Mouse (Mus musculus): ENCODE results near the gene 2010111I01Rik. TPM values are rescaled to one million over a fixed set of nuclear protein-coding genes. Genes with fewer than 3 reads are reported as not detected.
A peak's percentile ranks its signal among the peaks of the same experiment; 100 is the strongest.

The 2010111I01Rik gene
- total and polyA plus RNA-seq, 3 experiments, result 26.3 to 32.7 TPM; not detected in 1

- peaks cover 0 to 8% of the 10 kb centered on the region in 2 experiments; a peak in 2 of 4 replicates for H3K36me3 ChIP-seq (ENCODE audit: control insufficient read depth in 1 of 2, insufficient read depth in 2 of 2, low read length in 2 of 2)
- peak; percentile 61 for DNase-seq (ENCODE audit: low read depth, low spot score)
- H3K4me3 ChIP-seq (ENCODE audit: control insufficient read depth in 1 of 2, insufficient read depth in 1 of 2, low read depth in 2 of 2, low read length in 2 of 2), result peak overlapping the region; percentile 91 to 99
- H3K27me3 ChIP-seq (ENCODE audit: control insufficient read depth in 1 of 2, insufficient read depth in 2 of 2, low read length in 2 of 2), result no peaks in the 10 kb centered on the region
- peak overlapping the region; percentile 83 for H3K27ac ChIP-seq (ENCODE audit: control insufficient read depth, low read depth, low read length)
- H3K4me1 ChIP-seq (ENCODE audit: control insufficient read depth in 1 of 2, insufficient read depth in 2 of 2, low read length in 2 of 2), result peaks cover 4 to 7% of the 10 kb centered on the region in 2 experiments; a peak in 2 of 4 replicates
- TF ChIP-seq SMC3 (IDR thresholded peaks at IDR 0.05; ENCODE audit: low read depth, low read length) (no peak), USF2 (IDR thresholded peaks at IDR 0.05; ENCODE audit: borderline replicate concordance in 1 of 2, insufficient read depth in 1 of 2, low read depth in 1 of 2, low read length in 2 of 2) (no peak), MAZ (IDR thresholded peaks at IDR 0.05; ENCODE audit: low read depth, low read length) (no peak), ZMIZ1 (IDR thresholded peaks at IDR 0.05; ENCODE audit: low read depth, low read length) (no peak), GABPA (IDR thresholded peaks at IDR 0.05; ENCODE audit: low read depth, low read length) (no peak), MYB (IDR thresholded peaks at IDR 0.05; ENCODE audit: low read depth, low read length) (no peak), NRF1 (IDR thresholded peaks at IDR 0.05; ENCODE audit: insufficient read depth, low read depth, low read length, poor library complexity, severe bottlenecking) (no peak), RCOR1 (IDR thresholded peaks at IDR 0.05; ENCODE audit: low read depth, low read length) (no peak), POLR2AphosphoS2 (IDR thresholded peaks at IDR 0.05; ENCODE audit: low read length) (no peak), POLR2AphosphoS5 (IDR thresholded peaks at IDR 0.05; ENCODE audit: borderline replicate concordance, low read depth, low read length) (no peak), GATA1 (IDR thresholded peaks at IDR 0.05; ENCODE audit: low read depth, low read length) (no peak; the same call in 1 of the 2 replicates), TAL1 (IDR thresholded peaks at IDR 0.05; ENCODE audit: low read length) (no peak), EP300 (IDR thresholded peaks at IDR 0.05; ENCODE audit: low read depth in 1 of 2, low read length in 2 of 2) (no peak), SIN3A (IDR thresholded peaks at IDR 0.05; ENCODE audit: low read length) (no peak)
- peak overlapping the region; percentile 91 for H3K9ac ChIP-seq (ENCODE audit: control insufficient read depth, low read depth, low read length, poor library complexity, severe bottlenecking)
- no peaks in the 10 kb centered on the region for H3K9me3 ChIP-seq (replicated peaks; ENCODE audit: insufficient read depth, low read length)
- peaks cover 6% of the 10 kb centered on the region for H3K79me2 ChIP-seq (ENCODE audit: control insufficient read depth, insufficient read depth, low read length, poor library complexity)
Observed at GRCm38 (mm10) chr13:63240835-63241234, 276.1 kb downstream of the 2010111I01Rik start.

DNA sequence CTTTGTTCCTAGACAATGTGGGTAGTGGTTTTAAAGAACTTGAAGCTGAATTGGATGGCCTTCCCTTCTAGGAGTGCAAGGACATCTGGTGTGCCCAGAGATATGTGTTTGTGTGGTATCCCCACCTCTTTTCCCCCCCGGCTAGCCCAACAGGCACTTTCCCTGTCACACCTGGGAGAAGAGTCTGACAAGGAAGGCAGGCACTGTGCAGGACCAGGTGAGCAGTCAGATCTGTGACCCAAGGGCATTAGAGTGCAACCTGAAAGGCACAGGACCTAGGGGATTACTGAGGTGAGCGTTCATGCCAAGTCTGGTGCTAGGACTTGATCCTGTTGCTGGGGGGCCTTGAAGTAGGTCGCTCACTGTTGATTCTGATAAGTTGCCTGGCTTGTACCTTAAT is 277.0 kb downstream of the 2010111I01Rik start:
- H3K4me3 ChIP-seq (ENCODE audit: control insufficient read depth in 1 of 2, insufficient read depth in 1 of 2, low read depth in 2 of 2, low read length in 2 of 2), result no peak overlapping the region

More for the DNA sequence above, 277.0 kb downstream of the 2010111I01Rik start:
- Histone ChIP-seq H3K79me2 (ENCODE audit: control insufficient read depth, insufficient read depth, low read length, poor library complexity) (peaks cover 6% of the 10 kb centered on the region), H3K9me3 (replicated peaks; ENCODE audit: insufficient read depth, low read length) (no peaks in the 10 kb centered on the region), H3K27me3 (ENCODE audit: control insufficient read depth in 1 of 2, insufficient read depth in 2 of 2, low read length in 2 of 2) (no peaks in the 10 kb centered on the region), H3K9ac (ENCODE audit: control insufficient read depth, low read depth, low read length, poor library complexity, severe bottlenecking) (no peak overlapping the region), H3K4me1 (ENCODE audit: control insufficient read depth in 1 of 2, insufficient read depth in 2 of 2, low read length in 2 of 2) (peaks cover under 1 to 4% of the 10 kb centered on the region in 2 experiments; a peak in 2 of 4 replicates), H3K36me3 (ENCODE audit: control insufficient read depth in 1 of 2, insufficient read depth in 2 of 2, low read length in 2 of 2) (peaks cover 0 to 4% of the 10 kb centered on the region in 2 experiments; a peak in 1 of 4 replicates), H3K27ac (ENCODE audit: control insufficient read depth, low read depth, low read length) (no peak overlapping the region)
- TF ChIP-seq MAFK (IDR thresholded peaks at IDR 0.05; ENCODE audit: borderline replicate concordance, low read depth, low read length), result no peak
- no peak for TF ChIP-seq RCOR1 (IDR thresholded peaks at IDR 0.05; ENCODE audit: low read depth, low read length)
- TF ChIP-seq USF1 (IDR thresholded peaks at IDR 0.05; ENCODE audit: low read depth, low read length), result no peak
- TF ChIP-seq TBP (IDR thresholded peaks at IDR 0.05; ENCODE audit: low read depth, low read length), result no peak
- TF ChIP-seq ZC3H11A (IDR thresholded peaks at IDR 0.05; ENCODE audit: low read depth, low read length), result no peak
- TF ChIP-seq USF2 (IDR thresholded peaks at IDR 0.05; ENCODE audit: borderline replicate concordance in 1 of 2, insufficient read depth in 1 of 2, low read depth in 1 of 2, low read length in 2 of 2), result no peak
- no peak for TF ChIP-seq CHD1 (IDR thresholded peaks at IDR 0.05; ENCODE audit: low read depth, low read length)
- TF ChIP-seq KAT2A (conservative IDR thresholded peaks at IDR 0.05; ENCODE audit: low read depth, low read length), result no peak
- TF ChIP-seq CHD2 (IDR thresholded peaks at IDR 0.05; ENCODE audit: low read length), result no peak
- no peak for TF ChIP-seq NRF1 (IDR thresholded peaks at IDR 0.05; ENCODE audit: insufficient read depth, low read depth, low read length, poor library complexity, severe bottlenecking)
- TF ChIP-seq ETS1 (IDR thresholded peaks at IDR 0.05; ENCODE audit: low read depth, low read length), result no peak
- TF ChIP-seq MYC (IDR thresholded peaks at IDR 0.05; ENCODE audit: low read depth, low read length), result no peak
- no peak for TF ChIP-seq EP300 (IDR thresholded peaks at IDR 0.05; ENCODE audit: low read depth in 1 of 2, low read length in 2 of 2)
- no peak for DNase-seq (ENCODE audit: low read depth, low spot score)

Data from MEL (cell line).